ENCODE assay signal across 8 mouse cellular contexts in genomic region chr9:102779493-102779892, GRCm38 (mm10). TPM values are rescaled to one million over a fixed set of nuclear protein-coding genes. Genes with fewer than 3 reads are reported as not detected.
DNase-seq lines count a peak whose midpoint lies in the region; TF ChIP-seq lines count a peak whose summit lies in the region.

No protein-coding gene starts in this region.

- no peak overlapping the region for H3K27ac ChIP-seq in ES-E14 (ENCODE audit: insufficient read depth, low read depth, low read length, poor library complexity, severe bottlenecking)

- peaks cover 4 to 23% of the 10 kb centered on the region in 2 experiments; a peak in 3 of 4 replicates for H3K4me1 ChIP-seq in ES-E14 (ENCODE audit: control insufficient read depth in 2 of 2, insufficient read depth in 2 of 2, low read length in 2 of 2, poor library complexity in 1 of 2)

- H3K4me3 ChIP-seq in ES-E14 (ENCODE audit: insufficient read depth in 1 of 2, low read depth in 1 of 2, low read length in 2 of 2, poor library complexity in 1 of 2, severe bottlenecking in 1 of 2): peak overlapping the region; percentile 11 to 24; a peak in 2 of 4 replicates

- H3K9me3 ChIP-seq in ES-E14 (ENCODE audit: control insufficient read depth, insufficient read depth, low read depth, low read length): no peaks in the 10 kb centered on the region

- in situ Hi-C loops in ES-E14 (cut with MboI; ENCODE audit: low sequenced_read_pairs in 2 of 2, unreplicated experiment in 2 of 2): loop anchor here in 1 of 2 experiments (5.0 kb wide), 1 partner anchor 142 kb away; no protein-coding TSS in a partner anchor

- H3K9ac ChIP-seq in ES-E14 (ENCODE audit: insufficient read depth, low read depth, low read length, poor library complexity, severe bottlenecking): 0 out of 2 replicates have a peak overlapping the region, but pooled peaks have one; percentile 22

- no peaks in the 10 kb centered on the region for H3K36me3 ChIP-seq in ES-E14 (ENCODE audit: control insufficient read depth, insufficient read depth, low read length, poor library complexity, severe bottlenecking)

- peak; percentile 93 for DNase-seq in ES-E14 (ENCODE audit: low read depth, low spot score)
- peak; percentile 44 for DNase-seq in c-Kit-positive CD71-positive TER-119-positive erythroid progenitor cells, embryonic 14.5 days (ENCODE audit: low spot score)
- DNase-seq in forelimb bud, embryonic 11.5 days (ENCODE audit: low read depth, low spot score): peak; percentile 79
- peak; percentile 98 for DNase-seq in heart, postnatal 4 days
- peak; percentile 40 to 77 for DNase-seq in layer of hippocampus, adult 18-20 months (ENCODE audit: low spot score in 2 of 2)
- DNase-seq in lung, adult 18-20 months: peak; percentile 97 to 98
- peak; percentile 71 for DNase-seq in ovary, postnatal 10 days (ENCODE audit: low spot score)
- peak; percentile 55 for DNase-seq in thymus, postnatal 14 days

TF ChIP-seq in ES-E14, 5 proteins besides CTCF, POLR2A, EP300 and RAD21:
- no peak for TF ChIP-seq CHD2 (IDR thresholded peaks at IDR 0.05; ENCODE audit: low read depth, low read length)
- TF ChIP-seq HCFC1 (IDR thresholded peaks at IDR 0.05; ENCODE audit: borderline replicate concordance, insufficient read depth, low read length): 0 out of 2 replicates have a peak, but pooled peaks have one; percentile 64
- no peak for TF ChIP-seq MAFK (IDR thresholded peaks at IDR 0.05; ENCODE audit: insufficient read depth, low read depth, low read length)
- peak; percentile 78 for TF ChIP-seq ZC3H11A (IDR thresholded peaks at IDR 0.05; ENCODE audit: borderline replicate concordance, low read depth, low read length)
- TF ChIP-seq ZNF384 (IDR thresholded peaks at IDR 0.05; ENCODE audit: low read depth, low read length): no peak

RNA-seq across cellular contexts. Expression of gene Ryk, which starts 55.2 kb away (rescaled TPM):
- 72.0 and 72.3 TPM in 2 replicates for total RNA-seq in ES-E14 (2012; rRNA removed)
- total RNA-seq in heart, postnatal 4 days (2021): 10 to 100 TPM; 55.2 to 57.8 TPM
- total RNA-seq in layer of hippocampus, adult 18-20 months (2021): 10 to 100 TPM; 41.2 to 42.7 TPM

Comparison
In these comparisons a context has a peak if more than half of its experiments do, and no peak if none do; other contexts are left out.
1. DNase-seq: peak in every context shown above with its lines; median percentile 98 in heart, postnatal 4 days; 98 in lung, adult 18-20 months; 93 in ES-E14; 79 in forelimb bud, embryonic 11.5 days; 71 in ovary, postnatal 10 days; 58 in layer of hippocampus, adult 18-20 months; 55 in thymus, postnatal 14 days; 44 in c-Kit-positive CD71-positive TER-119-positive erythroid progenitor cells, embryonic 14.5 days.